Mouse (Mus musculus) forebrain, embryonic 13.5 days (tissue): ENCODE results near the gene Selenov. TPM values are rescaled to one million over a fixed set of nuclear protein-coding genes. Genes with fewer than 3 reads are reported as not detected.

ENCODE experiments used
- ATAC-seq: fragments of 200-750 bp; cut with Nextera tagmentation; 2 replicates; pipeline ENCODE4 v1.8.0; 2017
- H3K27ac ChIP-seq: fragments of 300-500 bp; sonication (generic); 2 replicates; pipeline ENCODE4 v1.5.1; 2015; ENCODE audit warnings: inconsistent platforms, mild to moderate bottlenecking, moderate library complexity
- H3K27me3 ChIP-seq: fragments of 300-500 bp; sonication (generic); 2 replicates; pipeline ENCODE4 v1.6.1; 2015; ENCODE audit warnings: mild to moderate bottlenecking, inconsistent platforms
- H3K36me3 ChIP-seq: fragments of 300-500 bp; sonication (generic); 2 replicates; pipeline ENCODE4 v1.6.1; 2015; ENCODE audit warnings: mild to moderate bottlenecking, inconsistent platforms; ENCODE audit not compliant: poor library complexity, severe bottlenecking
- H3K4me1 ChIP-seq: fragments of 300-500 bp; sonication (generic); 2 replicates; pipeline ENCODE4 v1.6.1; 2015; ENCODE audit warnings: inconsistent platforms
- H3K4me2 ChIP-seq: fragments of 300-500 bp; sonication (generic); 2 replicates; pipeline ENCODE4 v1.6.1; 2015; ENCODE audit warnings: inconsistent platforms, mild to moderate bottlenecking, moderate library complexity
- H3K4me3 ChIP-seq: fragments of 300-500 bp; sonication (generic); 2 replicates; pipeline ENCODE4 v1.5.1; 2015; ENCODE audit warnings: mild to moderate bottlenecking, inconsistent platforms
- H3K9ac ChIP-seq: fragments of 300-500 bp; sonication (generic); 2 replicates; pipeline ENCODE4 v1.6.1; 2015; ENCODE audit warnings: mild to moderate bottlenecking, inconsistent platforms
- H3K9me3 ChIP-seq: fragments of 300-500 bp; sonication (generic); replicated peaks from 2 replicates; pipeline ENCODE4 v1.6.1; 2016; ENCODE audit warnings: inconsistent platforms
- WGBS: fragments of 180-500 bp; shearing (Covaris S2); methylation state at CpG from one replicate; pipeline ENCODE4 v1.1.7; 2015; 5-methylcytosine and 5-hydroxymethylcytosine counted together
- polyA plus RNA-seq: library from polyadenylated mRNA; unstranded; fragments of >200 nt; fragmentation: Nextera tagmentation; extraction: Ambion mirVana; gene quantifications from 2 replicates; pipeline ENCODE4 v1.2.1, GENCODE M21; 2015

Selenov gene
- polyA plus RNA-seq, 1 experiment from 2014 or later: 0.39 TPM

DNA sequence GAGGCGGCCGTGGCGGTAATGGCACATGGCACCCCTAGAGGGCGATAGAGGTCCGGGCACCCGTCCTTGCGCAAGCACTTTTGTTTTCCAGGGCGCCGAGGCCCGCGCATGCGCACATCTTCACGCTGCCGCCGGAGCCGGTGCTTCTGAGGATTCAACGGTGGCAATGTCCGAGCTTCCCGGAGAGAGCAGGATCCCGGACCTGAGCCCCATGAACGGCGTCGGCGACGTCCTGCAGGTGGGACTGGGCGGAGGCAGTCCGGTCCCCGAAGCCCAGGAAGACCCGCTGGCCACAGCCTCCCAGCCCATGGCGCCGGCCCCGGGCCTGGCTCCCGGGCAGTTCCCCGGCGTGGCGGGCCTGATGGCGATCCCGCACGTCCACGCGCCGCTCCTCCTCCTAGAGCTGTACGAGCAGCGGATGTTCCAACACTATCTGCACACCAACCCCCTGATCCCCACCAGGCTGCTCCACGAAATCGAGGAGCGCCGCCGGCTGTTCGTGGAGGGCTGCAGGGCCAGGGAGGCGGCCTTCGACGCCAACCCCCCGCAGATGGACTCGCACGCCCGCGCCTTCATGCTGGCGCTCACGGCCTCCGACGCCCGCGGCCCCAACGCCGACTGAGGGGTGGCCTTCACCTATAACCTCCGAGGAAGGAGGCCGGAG lies 13.2 kb downstream of the Selenov start, which contains the start of gene Eid2b:
Gene Eid2b (plus strand): TSS at position 125 of the 664 bp plus-strand sequence.
- no peaks in the 10 kb centered on the region for H3K9me3 ChIP-seq
- peak within 1 kb of the TSS; percentile 87 for H3K9ac ChIP-seq
- H3K27me3 ChIP-seq: no peaks in the 10 kb centered on the region
- 3% methylated on average over 68 of the region's 68 CpGs for WGBS
- peak within 1 kb of the TSS; percentile 63 for H3K4me3 ChIP-seq
- H3K4me1 ChIP-seq: peaks cover 22% of the 10 kb centered on the region
- ATAC-seq: peak; percentile 75
- H3K4me2 ChIP-seq: peak within 1 kb of the TSS; percentile 79
- H3K36me3 ChIP-seq: peaks cover 23% of the 10 kb centered on the region
- H3K27ac ChIP-seq: peak within 1 kb of the TSS; percentile 67

DNA sequence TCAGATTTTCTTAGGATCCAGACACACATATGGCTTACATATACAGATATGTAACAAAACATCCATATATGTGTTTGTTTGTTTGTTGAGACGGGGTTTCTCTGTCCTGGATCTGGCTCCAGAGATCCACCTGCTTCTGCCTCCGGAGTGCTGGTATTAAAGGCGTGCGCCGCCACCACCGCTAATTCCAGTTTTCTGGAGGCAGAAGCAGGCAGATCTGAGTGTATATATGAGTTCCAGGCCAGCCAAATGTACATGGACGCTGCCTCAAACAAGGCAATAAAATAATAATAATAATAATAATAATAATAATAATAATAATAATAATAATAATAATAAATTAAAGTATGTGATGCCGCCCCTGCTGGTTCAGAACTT lies 13.8 kb downstream of the Selenov start:
- no peak overlapping the region for H3K4me2 ChIP-seq
- peaks cover 22% of the 10 kb centered on the region for H3K4me1 ChIP-seq
- ATAC-seq: peak; percentile 62; the same call in 1 of the 2 replicates
- peaks cover 29% of the 10 kb centered on the region for H3K36me3 ChIP-seq
- 70% methylated on average over 8 of the region's 8 CpGs for WGBS
- H3K9me3 ChIP-seq: no peaks in the 10 kb centered on the region
- no peak overlapping the region for H3K27ac ChIP-seq
- H3K4me3 ChIP-seq: no peak overlapping the region
- H3K9ac ChIP-seq: no peak overlapping the region
- no peaks in the 10 kb centered on the region for H3K27me3 ChIP-seq

DNA sequence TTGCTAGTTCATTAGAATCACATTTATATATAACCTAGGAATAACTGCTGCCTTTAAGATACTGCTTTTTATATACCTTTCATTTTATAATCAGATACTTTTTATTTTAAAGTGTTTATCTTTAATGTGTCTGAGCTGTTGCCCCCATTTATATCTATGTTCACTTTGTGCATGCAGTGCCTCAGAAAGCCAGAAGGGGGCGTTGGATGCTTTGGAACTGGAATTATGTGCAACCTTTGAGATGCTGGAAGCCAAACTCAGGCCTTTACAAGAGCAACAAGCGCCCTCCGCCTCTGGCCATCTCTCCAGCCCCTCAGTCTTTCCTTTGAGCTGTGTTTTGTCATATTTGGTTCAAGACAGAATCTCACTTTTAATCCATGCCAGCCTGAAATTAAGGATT lies 19.2 kb downstream of the Selenov start:
- Histone ChIP-seq H3K9ac (no peak overlapping the region), H3K36me3 (peaks cover 50% of the 10 kb centered on the region), H3K4me1 (peaks cover 15% of the 10 kb centered on the region), H3K4me3 (no peak overlapping the region), H3K9me3 (no peaks in the 10 kb centered on the region), H3K27me3 (no peaks in the 10 kb centered on the region), H3K4me2 (no peak overlapping the region), H3K27ac (no peak overlapping the region)
- 76% methylated on average over 3 of the region's 3 CpGs for WGBS
- ATAC-seq: no peak

DNA sequence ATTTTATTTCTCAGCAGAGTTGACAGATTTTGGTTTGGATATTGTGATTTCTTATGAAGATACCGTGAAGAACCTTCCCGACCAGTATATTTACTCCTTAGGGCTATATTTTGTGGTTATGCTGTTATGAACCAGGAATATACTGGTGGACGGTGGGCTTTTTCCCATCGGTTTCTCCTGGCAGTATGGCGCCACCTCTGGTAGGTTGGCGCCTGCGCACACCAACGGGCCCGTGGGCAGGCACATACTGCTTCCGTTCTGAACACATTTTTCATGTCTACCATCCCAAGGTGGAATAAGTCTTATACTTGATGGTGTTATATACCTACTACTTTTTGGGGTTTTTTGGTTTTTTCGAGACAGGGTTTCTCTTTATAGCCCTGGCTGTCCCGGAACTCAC lies 21.6 kb downstream of the Selenov start:
- H3K27me3 ChIP-seq: no peaks in the 10 kb centered on the region
- peaks cover 47% of the 10 kb centered on the region for H3K36me3 ChIP-seq
- no peak overlapping the region for H3K9ac ChIP-seq
- peaks cover 15% of the 10 kb centered on the region for H3K4me1 ChIP-seq
- H3K27ac ChIP-seq: no peak overlapping the region
- no peak for ATAC-seq
- H3K9me3 ChIP-seq: no peaks in the 10 kb centered on the region
- 0 out of 2 replicates have a peak overlapping the region, but pooled peaks have one; percentile 1 for H3K4me3 ChIP-seq
- H3K4me2 ChIP-seq: peak overlapping the region; percentile 83
- 95% methylated on average over 12 of the region's 12 CpGs for WGBS

DNA sequence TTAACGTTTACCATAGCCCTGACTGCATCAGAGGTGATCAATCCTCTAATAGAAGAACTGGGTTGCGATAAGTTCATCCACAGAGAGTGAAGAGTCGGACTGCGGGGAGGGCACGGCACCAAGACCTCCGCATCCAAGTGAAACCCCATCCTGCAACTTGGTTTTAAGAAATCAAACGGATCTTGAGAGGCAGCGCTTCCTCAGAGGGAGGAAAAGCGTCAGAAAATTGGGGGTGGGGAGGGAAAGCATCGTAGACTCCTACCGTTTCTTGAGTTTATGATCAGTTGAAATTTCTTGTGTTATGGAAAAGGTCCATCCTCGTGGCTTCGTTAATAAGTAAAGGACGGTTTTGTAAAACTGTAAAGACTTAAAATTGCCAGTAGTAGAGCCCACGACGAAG lies 22.4 kb downstream of the Selenov start:
- Histone ChIP-seq H3K9ac (peak overlapping the region; percentile 99), H3K4me3 (peak overlapping the region; percentile 97), H3K4me1 (peaks cover 15% of the 10 kb centered on the region), H3K27me3 (no peaks in the 10 kb centered on the region), H3K27ac (peak overlapping the region; percentile 91), H3K9me3 (no peaks in the 10 kb centered on the region), H3K4me2 (peak overlapping the region; percentile 83), H3K36me3 (peaks cover 40% of the 10 kb centered on the region)
- ATAC-seq: no peak
- WGBS: 35% methylated on average over 16 of the region's 16 CpGs

DNA sequence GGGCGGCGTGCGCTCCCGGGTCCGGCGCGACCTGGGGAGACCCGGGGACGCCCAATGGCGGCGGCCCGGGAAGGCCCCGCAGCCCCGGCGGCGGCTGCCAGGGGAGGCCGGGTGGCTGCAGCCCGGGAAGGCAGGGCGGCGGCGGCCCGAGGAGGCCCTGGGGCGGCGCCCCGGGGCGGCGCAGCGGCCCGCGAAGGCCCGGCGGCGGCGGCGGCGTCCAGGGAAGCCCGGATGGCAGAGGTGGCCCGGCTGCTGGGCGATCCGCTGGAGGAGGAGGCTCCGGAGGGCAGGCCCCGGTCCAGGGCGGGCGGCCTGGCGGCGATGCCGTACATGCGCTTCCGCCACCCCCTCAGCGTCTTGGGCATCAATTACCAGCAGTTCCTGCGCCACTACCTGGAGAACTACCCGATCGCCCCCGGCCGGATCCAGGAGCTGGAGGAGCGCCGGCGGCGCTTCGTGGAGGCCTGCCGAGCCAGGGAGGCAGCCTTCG lies 22.9 kb downstream of the Selenov start:
- Histone ChIP-seq H3K9ac (peak overlapping the region; percentile 99), H3K4me1 (peaks cover 15% of the 10 kb centered on the region), H3K36me3 (peaks cover 35% of the 10 kb centered on the region), H3K27me3 (no peaks in the 10 kb centered on the region), H3K4me3 (peak overlapping the region; percentile 97), H3K27ac (peak overlapping the region; percentile 91), H3K4me2 (peak overlapping the region; percentile 83), H3K9me3 (no peaks in the 10 kb centered on the region)
- WGBS: under 1% methylated on average over 54 of the region's 62 CpGs
- peak; percentile 87 for ATAC-seq

DNA sequence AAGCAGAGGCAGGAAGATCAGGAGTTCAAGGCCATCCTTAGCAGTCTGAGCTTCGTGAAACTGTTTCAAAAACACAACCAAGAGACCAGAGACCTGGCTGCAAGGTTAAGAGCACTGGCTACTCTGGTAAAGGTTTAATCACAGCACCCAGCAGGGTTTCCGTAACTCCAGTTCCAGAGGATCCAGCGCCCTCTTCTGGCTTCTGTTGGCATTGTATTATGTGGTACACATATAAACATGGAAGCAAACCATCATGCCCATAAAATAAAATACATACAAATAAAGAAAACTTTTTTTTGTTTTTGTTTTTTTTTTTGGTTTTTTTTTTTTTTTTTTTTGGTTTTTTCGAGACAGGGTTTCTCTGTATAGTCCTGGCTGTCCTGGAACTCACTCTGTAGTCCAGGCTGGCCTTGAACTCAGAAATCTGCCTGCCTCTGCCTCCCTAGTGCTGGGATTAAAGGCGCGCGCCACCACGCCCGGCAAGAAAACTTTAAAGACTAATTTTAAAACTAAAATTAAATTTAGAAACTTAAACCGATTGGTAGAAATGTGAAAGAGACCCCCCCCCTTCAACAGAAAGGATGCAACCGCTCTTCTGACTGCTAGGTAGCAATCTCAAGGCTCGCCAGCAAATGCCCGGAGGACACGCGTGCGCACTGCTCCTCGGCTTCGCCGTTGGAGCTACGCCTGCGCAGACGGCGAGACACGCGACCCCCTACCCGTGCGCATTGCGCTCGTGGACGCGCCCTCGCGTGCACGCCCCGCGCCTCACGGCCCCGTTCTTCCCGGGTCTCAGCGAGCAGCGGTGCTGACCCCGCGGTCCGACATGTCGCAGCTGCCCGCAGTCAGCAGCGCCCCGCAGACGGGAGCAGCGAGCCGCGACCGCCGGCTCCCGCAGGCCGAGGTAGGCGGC lies 23.6 kb downstream of the Selenov start, which contains the start of gene Eid2:
Gene Eid2 (plus strand): TSS at position 753 of the 913 bp plus-strand sequence.
- H3K9ac ChIP-seq: peak within 1 kb of the TSS; percentile 99
- no peaks in the 10 kb centered on the region for H3K9me3 ChIP-seq
- peaks cover 28% of the 10 kb centered on the region for H3K36me3 ChIP-seq
- ATAC-seq: peak; percentile 94
- peaks cover 15% of the 10 kb centered on the region for H3K4me1 ChIP-seq
- H3K27me3 ChIP-seq: no peaks in the 10 kb centered on the region
- peak within 1 kb of the TSS; percentile 83 for H3K4me2 ChIP-seq
- 7% methylated on average over 57 of the region's 57 CpGs for WGBS
- peak within 1 kb of the TSS; percentile 97 for H3K4me3 ChIP-seq
- peak within 1 kb of the TSS; percentile 91 for H3K27ac ChIP-seq

DNA sequence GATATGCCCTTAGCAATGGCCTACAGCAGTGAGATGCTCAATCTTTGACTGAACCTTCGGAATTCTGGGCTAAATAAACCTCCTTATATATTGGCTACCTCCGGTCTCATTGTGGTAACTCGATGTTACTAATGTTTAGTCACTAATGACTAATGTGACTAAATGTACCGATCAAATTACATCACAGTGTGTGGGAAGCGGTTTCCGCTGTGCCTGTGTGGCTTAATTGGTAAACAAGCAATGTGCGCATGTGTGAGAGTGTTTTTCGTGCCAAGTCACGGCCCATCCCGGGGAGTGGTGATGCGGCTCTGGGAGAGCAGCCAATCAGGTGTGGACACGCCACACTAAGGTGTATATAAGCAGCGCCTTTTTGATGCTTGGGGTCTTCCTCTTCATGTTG lies 25.6 kb downstream of the Selenov start:
- 89% methylated on average over 13 of the region's 13 CpGs for WGBS

DNA sequence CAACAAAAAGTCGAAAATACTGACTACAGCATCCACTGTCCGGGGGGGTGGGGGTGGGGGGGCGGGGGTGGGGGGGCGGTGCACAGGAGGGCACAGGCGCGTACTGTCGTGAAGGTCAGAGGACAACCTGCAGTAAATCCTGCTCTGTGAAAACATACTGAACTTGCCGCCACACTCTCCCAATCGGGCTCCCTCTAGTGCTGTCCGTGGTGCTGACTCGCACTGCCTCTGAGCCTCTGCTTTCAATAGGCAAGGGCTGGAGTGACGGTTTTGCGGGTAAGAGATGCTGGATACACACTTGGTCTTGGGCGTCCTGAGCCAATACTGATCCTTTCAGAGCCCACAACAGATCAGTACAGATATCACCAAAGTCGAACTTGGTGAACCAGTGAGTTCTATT lies 27.2 kb downstream of the Selenov start:
- Histone ChIP-seq H3K27ac (no peak overlapping the region), H3K9me3 (no peaks in the 10 kb centered on the region), H3K4me3 (no peak overlapping the region), H3K4me2 (no peak overlapping the region), H3K36me3 (no peaks in the 10 kb centered on the region), H3K9ac (no peak overlapping the region), H3K4me1 (peaks cover 4% of the 10 kb centered on the region), H3K27me3 (no peaks in the 10 kb centered on the region)
- ATAC-seq: no peak
- 10% methylated on average over 15 of the region's 15 CpGs for WGBS

More for the DNA sequence above, 25.6 kb downstream of the Selenov start:
- Histone ChIP-seq H3K36me3 (peaks cover 13% of the 10 kb centered on the region), H3K9ac (no peak overlapping the region), H3K4me3 (no peak overlapping the region), H3K4me2 (no peak overlapping the region), H3K4me1 (peaks cover 15% of the 10 kb centered on the region), H3K27me3 (no peaks in the 10 kb centered on the region), H3K9me3 (no peaks in the 10 kb centered on the region), H3K27ac (no peak overlapping the region)
- ATAC-seq: no peak

DNA sequence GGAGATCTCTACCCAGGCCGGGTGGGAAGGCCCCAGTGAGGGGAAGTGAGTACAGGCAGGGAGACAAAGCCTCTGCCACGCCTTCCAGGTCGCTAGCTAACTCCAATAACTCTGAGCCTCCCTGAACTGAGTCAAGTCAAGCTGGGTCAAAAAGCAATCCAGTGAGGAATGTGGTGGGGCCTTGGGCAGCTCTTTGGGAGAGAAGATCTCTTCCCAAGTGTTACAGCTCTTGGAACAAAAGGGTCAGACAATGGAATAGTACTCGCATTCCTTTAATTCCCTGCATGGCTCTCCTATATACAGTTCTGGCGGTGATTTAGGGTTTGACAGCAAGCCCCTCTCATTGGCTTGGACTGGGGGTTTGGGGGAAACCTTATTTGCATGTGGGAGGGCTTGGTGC lies 28.1 kb downstream of the Selenov start:
- no peak for ATAC-seq
- Histone ChIP-seq H3K4me2 (no peak overlapping the region), H3K36me3 (no peaks in the 10 kb centered on the region), H3K4me3 (no peak overlapping the region), H3K9me3 (no peaks in the 10 kb centered on the region), H3K27ac (no peak overlapping the region), H3K27me3 (no peaks in the 10 kb centered on the region), H3K4me1 (no peaks in the 10 kb centered on the region), H3K9ac (no peak overlapping the region)
- WGBS: 49% methylated on average over 5 of the region's 5 CpGs

DNA sequence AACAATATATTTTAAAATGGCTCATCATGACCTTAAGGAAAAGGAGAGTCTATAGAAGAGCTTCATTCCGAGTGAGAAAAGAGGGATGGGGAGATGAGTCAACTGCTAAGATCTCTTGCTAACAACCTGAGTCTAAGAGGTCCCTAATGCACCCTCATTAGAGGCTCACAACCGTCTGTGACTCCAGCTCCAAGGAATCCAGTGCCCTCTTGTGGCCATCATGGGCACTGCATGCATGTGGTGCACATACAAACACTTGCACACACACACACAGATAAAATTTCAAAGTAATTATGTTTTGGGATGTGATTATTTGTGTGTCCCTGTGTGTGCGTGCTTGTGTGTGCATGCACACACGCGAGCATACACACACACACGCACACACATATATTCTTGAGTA lies 35.5 kb downstream of the Selenov start:
- no peaks in the 10 kb centered on the region for H3K36me3 ChIP-seq
- ATAC-seq: no peak
- no peak overlapping the region for H3K4me2 ChIP-seq
- peaks cover 5% of the 10 kb centered on the region; the same call in 1 of the 2 replicates for H3K9me3 ChIP-seq
- WGBS: 82% methylated on average over 6 of the region's 6 CpGs
- H3K27ac ChIP-seq: no peak overlapping the region
- H3K4me1 ChIP-seq: no peaks in the 10 kb centered on the region
- H3K4me3 ChIP-seq: no peak overlapping the region
- no peaks in the 10 kb centered on the region for H3K27me3 ChIP-seq
- H3K9ac ChIP-seq: no peak overlapping the region

DNA sequence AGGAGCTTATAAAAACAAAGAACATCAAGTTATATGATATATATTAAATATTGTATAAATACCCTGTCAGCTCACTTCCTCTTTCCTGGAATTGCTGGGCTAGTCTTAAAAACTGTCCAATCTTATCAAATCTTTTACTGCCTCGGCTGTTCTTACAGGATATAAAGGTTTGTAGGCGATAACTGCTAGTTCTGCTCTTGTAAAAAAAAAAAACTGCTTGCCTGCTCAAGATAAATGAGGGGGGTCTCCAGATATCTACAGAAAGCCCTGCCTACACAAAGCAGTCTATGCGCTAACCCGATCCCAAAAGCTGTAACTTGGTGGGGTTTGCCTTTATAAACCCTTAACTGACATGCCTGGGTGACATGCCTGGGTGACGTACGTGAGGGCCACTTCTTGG lies 36.4 kb downstream of the Selenov start:
- Histone ChIP-seq H3K27me3 (no peaks in the 10 kb centered on the region), H3K36me3 (no peaks in the 10 kb centered on the region), H3K9me3 (peaks cover 5% of the 10 kb centered on the region; the same call in 1 of the 2 replicates), H3K4me3 (no peak overlapping the region), H3K4me2 (no peak overlapping the region), H3K9ac (no peak overlapping the region), H3K4me1 (no peaks in the 10 kb centered on the region), H3K27ac (no peak overlapping the region)
- WGBS: 93% methylated on average over 6 of the region's 6 CpGs
- no peak for ATAC-seq
